Mouse (Mus musculus) lung, adult 10 weeks (tissue): ENCODE results near the gene C1qtnf2. TPM values are rescaled to one million over a fixed set of nuclear protein-coding genes. Genes with fewer than 3 reads are reported as not detected.

ENCODE experiments used
- polyA plus RNA-seq: library from polyadenylated mRNA; stranded (reverse); fragments of 350-450 nt; fragmentation: Illumina TruSeq; extraction: RNeasy Lipid Tissue Mini Kit (QIAGEN cat#74804); gene quantifications from one replicate; pipeline ENCODE4 v1.2.3, GENCODE M21; 2014; ENCODE audit warnings: low read depth, low replicate concordance; ENCODE audit not compliant: insufficient read depth

Gene C1qtnf2
- polyA plus RNA-seq: 31.9 TPM

GRCm38 (mm10) chr11:43474225-43474774 lies at the start of gene C1qtnf2:
Gene C1qtnf2, plus strand, starts transcription at chr11:43474276.

GRCm38 (mm10) chr11:43425824-43426413 lies 48.2 kb upstream of the C1qtnf2 start, which contains the start of gene Pttg1:
Gene Pttg1, minus strand, starts transcription at chr11:43426251.

GRCm38 (mm10) chr11:43433254-43434023 lies 40.6 kb upstream of the C1qtnf2 start, which contains the start of gene Slu7:
Gene Slu7, plus strand, starts transcription at chr11:43433744.

GRCm38 (mm10) chr11:43528683-43529499 lies 54.8 kb downstream of the C1qtnf2 start, which contains the start of gene Ccnjl:
Gene Ccnjl, plus strand, starts transcription at chr11:43528784.

Other genes starting within 250 kb of the C1qtnf2 start
- 154 TPM for gene Pttg1, start 48.0 kb upstream of the C1qtnf2 start, polyA plus RNA-seq
- 18.8 TPM for gene Slu7, start 40.5 kb upstream of the C1qtnf2 start, polyA plus RNA-seq
- gene Ccnjl, start 54.5 kb downstream of the C1qtnf2 start, polyA plus RNA-seq: 1.8 TPM
- 0.63 TPM for gene 4933415A04Rik, start 112.8 kb downstream of the C1qtnf2 start, polyA plus RNA-seq
- not detected for gene Fabp6, start 127.3 kb downstream of the C1qtnf2 start, polyA plus RNA-seq
- gene Pwwp2a, start 207.7 kb downstream of the C1qtnf2 start, polyA plus RNA-seq: 9.7 TPM